Mouse (Mus musculus): ENCODE measurements around the gene Unc13b.

- TF ChIP-seq CTCF (IDR thresholded peaks at IDR 0.05; ENCODE audit: extremely low read depth, insufficient read depth, insufficient read length, insufficient replicate concordance), result no peak
- no peak for TF ChIP-seq POLR2A (IDR thresholded peaks at IDR 0.05; ENCODE audit: low read depth, low read length)
Measured at GRCm38 (mm10) chr4:43044673-43045072, 14.1 kb upstream of the Unc13b start.

Data from spleen, adult 2 months (tissue).